Mouse (Mus musculus) liver, adult 2 months (tissue): ENCODE measurements around the gene Gdf11.

Experiments used
- CTCF ChIP-seq: fragments of 200-500 bp; IDR thresholded peaks from 2 replicates; pipeline ENCODE4 v1.5.1; 2011; ENCODE audit warnings: low read depth, low read length, control low read depth
- POLR2A ChIP-seq: fragments of 200-500 bp; IDR thresholded peaks from 2 replicates; pipeline ENCODE4 v1.6.1; 2011; ENCODE audit warnings: low read length, control low read depth; ENCODE audit not compliant: insufficient read depth; ENCODE audit errors: extremely low read depth

GRCm38 (mm10) chr10:128921883-128922821 is 30.6 kb upstream of the Gdf11 start:
- TF ChIP-seq CTCF, result no peak
- no peak for TF ChIP-seq POLR2A
